Mouse (Mus musculus) thymus, postnatal 0 days (tissue): Measurements from ENCODE around the gene Hmg20a. TPM values are rescaled to one million over a fixed set of nuclear protein-coding genes. Genes with fewer than 3 reads are reported as not detected.

Experiments
- DNase-seq: peaks from one replicate; pipeline ENCODE4 v3.0.0-alpha.2; 2015; ENCODE audit warnings: low spot score
- polyA plus RNA-seq: library from polyadenylated mRNA; unstranded; fragments of >200 nt; fragmentation: Nextera tagmentation; extraction: Ambion mirVana; gene quantifications from 2 replicates; pipeline ENCODE4 v1.2.1, GENCODE M21; 2015

The Hmg20a gene
- polyA plus RNA-seq, 1 experiment from 2014 or later, result 48.3 TPM

DNA sequence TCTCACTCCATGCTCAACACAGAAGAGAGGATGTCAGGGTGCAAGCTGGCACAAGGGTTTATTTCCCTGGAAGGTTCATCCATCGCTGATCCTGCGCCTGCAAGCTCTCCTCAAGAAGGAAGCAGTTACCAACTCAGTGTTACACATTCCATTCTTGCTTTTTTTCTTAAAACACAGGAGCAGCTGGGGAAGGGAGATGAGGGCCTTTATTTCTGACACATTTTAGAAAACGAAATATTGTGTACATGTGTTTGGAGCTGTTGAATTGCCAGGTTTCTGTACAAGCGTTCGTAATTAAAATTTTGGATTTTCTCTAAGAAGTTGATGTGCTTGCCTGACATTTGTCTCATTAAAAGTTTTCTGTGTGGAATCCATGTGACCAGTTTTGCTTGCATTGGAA lies 78.2 kb downstream of the Hmg20a start:
- no peak for DNase-seq

DNA sequence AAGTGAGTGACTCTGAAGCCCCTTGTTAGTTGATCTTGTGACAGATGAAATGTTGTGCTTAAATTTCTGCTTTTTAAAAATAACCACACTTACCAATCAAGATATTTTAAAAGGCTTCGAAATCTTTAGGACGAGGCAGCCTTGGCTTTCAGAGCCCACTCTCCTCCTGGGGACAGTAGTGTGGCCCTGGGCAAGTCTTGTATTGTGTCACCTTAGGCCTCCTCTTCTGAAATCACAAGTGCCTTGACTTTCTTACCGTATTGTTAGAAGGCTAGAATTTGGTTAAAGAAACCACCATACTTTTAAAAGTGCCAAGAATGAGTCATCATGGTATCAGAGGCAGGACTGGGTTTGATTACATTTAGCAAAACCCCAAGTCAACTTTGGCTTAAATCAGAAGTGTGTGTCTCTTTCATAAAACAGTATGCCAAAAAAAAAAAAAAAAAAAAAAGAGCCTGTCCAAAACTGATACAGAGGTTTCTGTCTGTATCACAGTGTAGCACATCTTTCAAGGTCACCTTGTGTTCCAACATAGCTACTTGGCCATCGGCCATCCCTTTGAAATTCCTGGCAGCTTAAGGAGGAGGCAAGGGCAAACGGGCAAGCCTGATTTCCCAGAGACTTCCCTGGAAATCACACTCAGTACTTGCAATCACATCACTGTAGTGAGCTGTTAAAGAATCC lies 78.9 kb downstream of the Hmg20a start:
- DNase-seq, result no peak

DNA sequence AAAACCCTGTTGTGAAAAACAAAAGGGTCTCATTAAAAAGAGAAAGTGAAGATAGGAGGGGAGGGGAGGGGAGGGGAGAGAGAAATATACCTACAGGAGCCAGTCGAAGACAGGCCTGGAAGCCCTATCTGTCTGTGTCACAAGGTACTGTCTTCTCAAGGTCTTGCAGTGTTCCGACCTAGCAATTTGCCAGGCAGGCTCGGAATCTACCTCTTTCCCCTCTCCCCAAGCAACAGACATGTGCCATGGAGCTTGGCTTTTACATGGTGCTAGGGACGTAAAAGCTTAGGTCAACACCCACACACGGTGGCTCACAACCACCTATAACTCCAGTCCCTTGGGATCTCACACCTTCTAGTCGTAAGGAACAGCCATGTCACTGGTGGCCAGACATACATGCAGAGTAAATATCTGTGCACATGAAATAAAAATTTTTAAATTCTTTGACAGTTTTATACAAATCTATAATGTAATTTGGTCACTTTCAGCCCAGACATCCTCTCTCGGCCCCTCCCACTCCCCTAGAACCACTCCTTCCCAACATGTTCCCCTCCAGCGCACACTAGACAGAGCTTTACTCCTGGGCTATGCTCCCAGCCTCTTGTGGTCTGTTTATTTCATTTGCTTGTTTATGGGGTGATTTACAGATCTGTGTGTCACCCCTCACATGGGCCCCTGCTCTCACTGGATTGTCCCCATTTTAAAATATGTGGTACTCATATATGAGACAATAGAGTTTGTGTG lies 81.1 kb downstream of the Hmg20a start:
- DNase-seq, result no peak

DNA sequence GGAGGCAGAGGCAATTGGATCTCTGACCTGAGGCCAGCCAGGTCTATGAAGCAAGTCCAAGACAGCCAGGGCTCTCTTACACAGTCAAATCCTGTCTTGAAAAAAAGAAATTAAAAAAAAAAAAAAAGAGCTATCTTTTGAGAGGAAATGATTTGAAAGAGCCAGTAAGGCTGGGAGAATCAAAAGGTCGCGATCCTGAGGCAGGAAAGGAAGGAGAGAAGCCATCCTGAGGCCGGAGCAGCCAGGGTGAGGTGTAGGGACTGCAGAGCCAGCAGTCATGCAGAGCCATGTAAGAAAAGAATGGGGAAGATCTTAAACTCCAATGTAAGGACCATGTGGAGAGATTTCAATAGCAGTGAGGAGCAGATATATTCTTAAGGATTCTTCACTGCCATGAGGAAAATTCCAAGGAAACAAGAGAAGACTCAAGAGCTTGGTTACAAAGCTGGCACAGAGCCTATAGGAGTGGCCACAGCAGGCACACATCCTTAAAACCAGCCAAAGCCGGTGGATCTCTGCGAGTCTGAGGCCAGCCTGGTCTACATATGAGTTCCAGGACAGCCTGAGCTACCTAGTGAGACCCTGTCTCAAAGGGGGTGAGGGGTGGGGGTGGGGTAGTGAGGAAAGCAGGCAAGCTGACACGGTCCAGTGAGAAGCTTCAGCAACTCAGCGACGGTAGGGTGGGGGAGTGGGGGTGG lies 82.6 kb downstream of the Hmg20a start:
- no peak for DNase-seq

DNA sequence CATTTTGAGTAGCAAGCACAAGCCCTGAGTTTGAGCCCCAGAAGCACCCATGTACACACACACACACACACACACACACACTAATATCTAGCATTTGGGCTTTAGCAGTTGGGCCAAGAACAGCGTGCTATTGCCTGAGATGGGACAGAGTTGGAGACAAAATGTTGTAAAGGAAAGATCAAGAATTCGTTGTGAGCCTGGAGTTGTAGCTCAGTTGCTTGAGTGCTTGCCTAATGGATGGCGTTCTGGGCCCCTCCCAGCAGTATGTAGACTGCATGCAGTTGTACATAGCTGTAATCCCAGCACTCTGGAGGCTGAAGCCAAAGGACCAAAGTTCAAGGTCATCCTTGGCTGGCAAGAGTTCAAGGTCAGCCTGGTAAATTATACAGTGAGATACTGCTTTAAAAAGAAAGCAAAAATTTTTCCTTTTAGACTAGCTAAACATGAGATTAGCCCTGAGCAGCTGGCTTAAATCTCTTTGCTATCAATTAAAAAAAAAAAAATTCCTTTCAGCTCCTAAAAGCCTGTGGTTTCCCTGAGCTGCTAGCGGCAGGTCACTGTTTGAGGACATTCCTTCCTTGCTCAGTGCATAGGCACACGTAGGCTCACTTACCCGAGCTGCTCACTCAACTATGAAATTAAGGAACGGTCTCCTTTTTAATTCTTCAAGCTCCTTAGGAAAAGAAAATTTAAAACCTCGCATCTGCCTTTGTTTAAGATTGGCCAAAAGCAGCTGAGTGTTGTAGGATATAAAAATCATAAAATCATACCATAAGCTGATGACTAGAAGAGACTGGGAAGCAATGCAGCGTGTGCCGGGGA lies 83.5 kb downstream of the Hmg20a start:
- no peak for DNase-seq

DNA sequence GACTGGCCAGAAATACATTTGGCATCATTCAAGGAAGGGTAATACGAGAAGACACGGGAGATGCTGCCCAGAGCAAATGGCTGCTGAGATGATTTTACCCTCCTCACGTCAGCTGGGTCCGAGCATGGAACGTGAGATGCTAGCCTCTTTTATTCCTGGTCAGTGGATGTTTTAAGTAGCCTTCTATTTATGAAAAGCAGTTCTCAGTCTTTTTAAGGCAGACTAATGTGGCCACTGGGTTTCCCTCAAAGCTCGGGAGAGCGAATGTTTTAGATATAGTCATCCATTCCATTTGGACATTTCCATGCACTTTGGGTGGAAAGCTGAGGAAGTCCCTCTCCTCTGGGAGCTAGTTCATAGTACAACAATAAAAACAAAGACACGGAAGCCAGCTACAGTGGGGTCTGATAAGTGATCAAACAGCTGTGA lies 84.1 kb downstream of the Hmg20a start:
- DNase-seq, result no peak

DNA sequence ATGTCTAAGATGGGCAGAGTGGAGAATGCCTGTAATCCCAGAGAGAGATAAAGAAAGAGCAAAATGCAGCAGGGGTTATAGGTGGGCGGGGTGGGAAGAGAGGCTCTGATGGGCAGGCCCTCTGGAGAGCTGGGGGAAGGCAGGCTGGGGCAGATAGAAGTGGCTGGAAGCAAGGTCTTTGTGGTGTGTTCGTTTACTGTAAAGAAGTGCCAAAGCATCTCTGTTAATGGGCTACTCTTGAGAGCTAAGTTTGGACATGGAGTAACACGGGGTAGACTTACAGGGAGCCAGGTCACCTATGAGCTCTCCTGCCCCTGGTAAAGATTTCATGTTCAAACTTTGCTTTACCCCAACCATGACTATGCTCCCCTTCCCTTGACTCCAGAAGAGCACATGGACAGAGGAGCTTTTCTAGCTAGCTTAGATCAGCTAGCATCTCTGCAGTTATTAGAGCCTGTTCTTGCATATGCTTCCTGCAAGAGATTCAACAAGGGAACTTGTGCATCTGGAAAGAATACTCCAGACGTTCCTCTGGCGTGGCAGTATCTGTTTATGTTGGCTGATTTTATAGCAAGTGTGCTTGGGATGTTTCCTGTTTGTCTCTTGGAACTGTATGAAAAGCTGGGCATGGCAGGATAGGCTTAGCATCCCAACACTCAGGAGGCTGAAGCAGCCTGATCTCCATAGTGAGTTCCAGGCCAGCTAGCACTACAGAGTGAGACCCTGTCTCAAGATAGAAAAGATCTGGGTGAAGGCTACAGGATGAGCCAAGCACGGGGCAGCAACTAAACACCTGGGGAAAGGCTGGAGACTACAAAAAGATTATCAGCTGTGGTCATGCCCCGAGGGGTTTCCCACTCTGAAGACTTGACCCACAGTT lies 85.5 kb downstream of the Hmg20a start:
- no peak for DNase-seq

DNA sequence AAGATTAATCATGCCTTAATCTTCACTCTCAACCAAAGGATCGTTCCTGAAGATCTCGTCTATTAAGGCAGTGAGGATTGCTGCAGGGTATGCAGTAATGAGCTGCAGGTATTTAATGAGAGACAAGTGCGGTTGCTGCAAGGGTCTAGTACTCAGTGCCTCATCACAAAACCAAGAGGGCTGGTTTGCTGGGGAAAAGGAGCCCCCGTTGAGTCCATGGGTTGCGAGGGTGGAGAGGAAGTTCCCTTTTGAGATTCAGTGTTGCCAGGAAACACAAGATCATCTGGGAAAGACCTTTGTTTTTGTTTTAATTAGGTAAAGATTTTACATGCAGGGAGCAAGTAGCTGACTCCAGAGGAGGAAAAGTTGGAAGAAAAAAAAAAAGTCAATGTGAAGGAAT lies 86.1 kb downstream of the Hmg20a start:
- no peak for DNase-seq

DNA sequence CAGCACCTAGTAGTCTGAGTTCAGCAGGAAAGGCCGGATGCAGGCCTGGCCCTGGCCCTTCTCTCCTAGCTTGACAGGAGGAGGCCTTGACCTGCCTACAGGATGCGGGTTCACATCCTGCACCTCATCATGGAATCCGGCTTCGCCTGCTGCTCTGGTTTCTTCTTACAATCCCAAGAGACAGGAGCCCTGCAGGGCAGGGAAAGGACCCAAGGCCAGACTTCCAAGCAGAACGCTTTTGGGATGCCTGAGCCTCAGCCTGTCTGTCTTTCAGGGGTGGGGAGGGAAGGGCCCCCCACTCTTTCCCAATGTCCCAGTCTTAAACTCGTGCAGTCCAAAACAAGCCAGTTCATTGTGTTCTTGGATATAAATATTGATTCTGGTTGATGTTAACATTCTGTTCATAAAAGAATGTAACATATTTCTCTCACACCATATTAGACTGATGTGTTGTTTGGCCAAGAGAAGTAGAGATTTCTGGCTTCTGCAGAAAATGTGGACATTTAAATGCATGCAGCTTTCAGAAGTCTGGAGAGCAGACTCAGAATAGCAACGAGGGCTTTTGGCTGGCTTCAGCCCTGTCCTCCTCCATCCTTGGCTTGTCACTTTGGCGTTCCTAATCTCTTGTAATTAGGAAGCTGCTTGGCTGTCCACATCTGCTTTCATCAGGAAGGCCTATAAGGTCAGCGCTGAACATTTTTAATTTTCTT lies 86.8 kb downstream of the Hmg20a start:
- DNase-seq, result no peak

DNA sequence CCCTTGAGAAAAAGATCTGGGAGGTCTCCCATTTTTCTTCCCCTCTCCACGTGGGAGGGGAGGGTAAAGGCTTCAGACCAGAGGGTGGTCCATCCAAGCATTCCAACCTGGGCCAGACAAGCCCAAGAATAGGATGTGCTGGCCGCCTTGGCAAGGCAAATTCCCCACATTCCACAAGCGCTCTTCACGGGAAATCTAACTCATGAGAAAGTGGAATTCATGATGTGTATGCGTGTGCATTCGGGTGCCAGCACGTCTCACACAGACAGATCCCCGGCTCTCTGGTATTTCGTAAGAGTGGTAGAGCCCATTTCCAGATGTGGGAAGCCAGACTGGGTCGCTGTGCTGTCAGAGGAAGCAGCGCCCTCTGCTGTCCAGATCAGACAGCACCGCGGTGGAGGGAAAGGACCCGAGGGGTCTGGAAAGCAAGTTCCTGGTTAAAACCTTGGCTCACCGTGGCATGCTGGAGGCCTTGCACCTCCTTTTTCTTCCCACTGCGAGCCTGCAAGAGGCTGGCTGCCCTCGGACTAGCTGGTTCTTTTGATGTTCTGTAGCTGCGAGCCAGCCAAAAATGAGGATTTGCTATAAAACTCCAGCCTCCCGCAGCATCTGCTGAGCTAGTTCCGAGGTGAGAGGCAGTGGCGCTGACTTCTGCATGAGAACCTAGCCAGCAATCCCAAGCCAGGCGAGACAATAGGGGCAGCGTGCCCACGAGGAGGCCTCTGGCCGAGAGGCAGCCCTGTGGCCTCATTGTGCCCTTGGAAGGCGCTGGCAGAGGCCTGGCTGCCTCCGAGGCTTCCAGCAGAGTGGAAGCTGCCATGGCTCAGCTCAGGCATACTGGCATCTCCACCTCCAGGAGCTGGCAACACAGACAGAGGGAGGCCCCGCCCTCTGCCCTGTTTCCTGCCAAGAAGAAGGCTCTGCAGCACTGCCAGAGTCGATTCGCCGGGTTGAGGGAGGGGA lies 87.7 kb downstream of the Hmg20a start:
- peak; percentile 92 for DNase-seq

DNA sequence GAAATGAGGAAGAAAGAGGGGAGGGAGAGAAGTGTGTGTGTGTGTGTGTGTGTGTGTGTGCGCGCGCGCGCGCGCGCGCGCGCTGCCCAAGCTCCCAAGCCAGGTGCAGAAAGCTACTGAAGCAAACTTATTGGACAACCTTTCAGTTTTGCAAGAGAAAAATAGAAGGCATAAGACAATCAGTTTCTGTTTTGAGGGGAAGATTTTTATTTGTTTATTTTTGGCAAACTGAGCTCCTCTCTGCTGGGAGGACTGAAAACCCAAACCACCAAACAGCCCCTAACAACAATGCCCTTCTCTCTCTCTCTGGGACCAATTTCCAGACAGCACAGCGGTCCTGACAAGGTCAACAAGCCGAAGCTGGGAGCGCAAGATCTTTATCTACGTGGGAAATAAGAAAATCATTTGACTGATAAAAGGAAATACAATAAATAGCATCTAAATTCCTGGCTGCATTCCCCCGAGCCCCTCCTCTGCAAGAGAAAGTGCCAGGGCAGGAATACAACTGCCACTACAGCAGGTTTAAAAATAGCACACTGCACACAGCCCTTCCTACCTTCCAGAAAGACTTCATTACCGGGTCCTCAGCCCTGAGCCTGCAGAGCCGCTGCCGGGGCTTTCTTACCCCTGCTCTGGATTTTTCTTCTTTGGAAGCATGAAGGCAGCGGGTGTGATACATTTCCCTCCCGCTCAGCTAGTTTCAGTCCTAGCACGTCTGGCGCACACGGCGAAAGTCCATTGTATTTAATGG lies 88.7 kb downstream of the Hmg20a start:
- peak; percentile 74 for DNase-seq

DNA sequence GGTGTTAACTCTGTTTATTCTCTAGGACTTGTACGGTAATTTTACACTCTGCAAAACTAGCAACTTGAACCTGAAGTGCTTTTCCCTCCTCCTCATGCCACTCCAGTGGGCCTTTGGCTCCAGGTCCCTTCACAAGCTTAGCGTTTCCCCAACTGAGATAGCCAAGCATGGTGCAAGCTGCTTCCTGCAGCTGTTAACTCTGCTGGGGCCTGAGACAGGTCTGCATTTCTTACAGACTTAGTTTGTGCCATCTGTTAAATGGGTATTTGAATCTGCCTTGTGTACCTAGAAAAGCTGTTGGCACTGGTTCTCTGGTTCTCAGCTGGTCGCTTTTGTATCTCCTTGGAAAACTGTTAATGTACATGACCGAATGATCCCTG lies 89.3 kb downstream of the Hmg20a start:
- DNase-seq, result peak; percentile 36

DNA sequence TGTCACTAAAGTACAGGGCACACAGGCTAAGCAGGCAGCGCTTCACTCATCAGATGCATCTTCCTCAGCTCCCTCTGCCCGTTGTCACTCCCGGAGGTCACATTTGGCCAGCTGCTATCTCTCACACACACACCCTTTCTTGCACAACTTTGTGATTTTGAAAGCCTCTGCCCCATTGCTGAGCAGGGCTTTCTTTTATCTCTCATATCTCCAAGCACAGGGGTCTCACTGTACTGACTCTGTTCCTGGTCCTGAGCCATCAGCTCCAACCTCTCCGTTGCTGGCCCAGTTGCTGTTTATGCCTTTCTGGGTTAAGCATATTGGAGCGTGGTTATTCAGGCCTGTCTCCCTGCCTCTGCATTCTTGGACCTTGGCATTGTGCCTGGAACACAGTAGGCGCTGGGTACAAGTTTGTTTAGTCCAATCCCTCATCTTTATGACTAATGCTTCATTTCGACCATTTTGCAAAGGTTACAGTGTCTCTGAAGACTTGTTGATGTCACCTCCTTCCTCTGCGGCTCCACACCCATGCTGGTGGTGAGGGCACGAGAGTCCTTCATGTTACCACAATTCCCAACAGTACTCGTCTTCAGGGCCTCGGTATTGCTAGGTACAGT lies 90.5 kb downstream of the Hmg20a start:
- no peak for DNase-seq

DNA sequence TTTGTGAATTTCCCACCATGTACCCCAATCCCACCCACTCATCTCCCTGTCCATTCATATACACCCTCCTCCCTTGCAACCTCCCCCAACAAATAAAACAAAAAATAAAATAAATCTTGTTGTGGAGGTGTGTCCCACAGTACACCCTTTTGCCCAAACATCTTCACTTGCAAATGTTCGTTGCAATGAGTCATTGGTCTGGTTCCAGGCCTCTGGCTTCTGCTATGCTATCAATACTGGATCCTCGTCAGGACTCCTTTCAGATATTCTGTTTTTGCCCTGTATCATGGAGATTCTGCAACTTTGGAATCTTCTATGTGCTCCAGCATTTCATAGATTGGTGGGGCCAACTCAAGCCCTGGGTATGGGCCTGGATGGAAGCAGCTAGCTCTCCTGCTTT lies 91.9 kb downstream of the Hmg20a start:
- DNase-seq, result no peak

DNA sequence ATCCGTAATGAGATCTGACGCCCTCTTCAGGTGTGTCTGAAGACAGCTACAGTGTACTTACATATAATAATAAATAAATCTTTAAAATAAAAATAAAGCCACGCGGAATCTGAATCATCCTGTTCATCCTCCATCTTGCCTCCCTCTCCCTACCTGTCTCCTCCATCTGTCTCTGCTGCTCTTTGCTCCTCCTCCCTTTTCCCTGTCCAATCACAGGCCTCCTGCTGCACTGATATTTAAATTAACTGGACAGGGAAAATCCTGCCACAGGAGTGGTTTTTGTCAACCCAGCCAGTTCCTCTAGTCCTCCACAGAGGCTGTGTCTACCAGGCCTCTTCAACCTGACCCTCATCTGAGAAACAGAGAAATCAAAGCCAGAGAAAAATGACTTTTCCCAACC lies 94.1 kb downstream of the Hmg20a start:
- DNase-seq, result no peak

DNA sequence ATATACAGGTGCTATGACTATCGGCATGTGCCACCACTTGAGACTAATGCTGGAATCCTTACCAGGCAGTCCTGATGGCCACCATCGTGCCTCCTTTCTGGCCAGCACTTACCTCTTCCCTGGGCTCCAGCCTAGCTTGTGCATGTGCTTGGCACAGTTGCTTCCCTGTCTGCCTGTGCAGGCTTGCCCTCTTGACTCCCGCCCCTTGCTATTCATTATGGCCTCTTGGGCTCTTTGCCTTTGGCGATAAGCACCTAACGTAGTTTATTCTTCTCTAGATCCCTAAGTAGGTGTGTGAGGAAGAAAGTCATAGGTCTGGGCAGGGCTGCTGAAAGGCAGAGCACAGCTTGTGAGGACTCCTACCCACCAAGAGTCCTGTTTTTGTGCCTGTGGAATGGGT lies 96.7 kb downstream of the Hmg20a start:
- no peak for DNase-seq

DNA sequence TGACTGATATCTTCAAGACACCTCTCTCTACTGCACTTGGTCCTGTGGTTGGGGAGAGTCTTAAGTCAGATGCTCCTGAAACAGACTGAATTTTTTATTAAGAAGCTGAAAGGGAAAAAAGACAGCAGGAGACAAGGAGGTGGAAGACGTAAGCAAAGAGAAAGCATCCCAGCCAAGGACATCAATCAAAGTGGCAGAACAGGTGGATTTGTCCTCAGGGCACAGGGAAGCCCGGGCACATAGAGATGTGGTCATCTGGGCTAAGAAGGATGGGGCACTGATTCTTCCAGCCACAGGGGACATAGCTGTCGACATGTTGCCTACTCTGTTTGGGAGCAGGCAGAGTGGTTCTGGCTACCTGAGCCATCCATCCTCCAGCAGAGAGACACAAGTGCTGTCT lies 97.8 kb downstream of the Hmg20a start:
- no peak for DNase-seq
